Mouse (Mus musculus): ENCODE measurements around the gene Phkg2.

DNA sequence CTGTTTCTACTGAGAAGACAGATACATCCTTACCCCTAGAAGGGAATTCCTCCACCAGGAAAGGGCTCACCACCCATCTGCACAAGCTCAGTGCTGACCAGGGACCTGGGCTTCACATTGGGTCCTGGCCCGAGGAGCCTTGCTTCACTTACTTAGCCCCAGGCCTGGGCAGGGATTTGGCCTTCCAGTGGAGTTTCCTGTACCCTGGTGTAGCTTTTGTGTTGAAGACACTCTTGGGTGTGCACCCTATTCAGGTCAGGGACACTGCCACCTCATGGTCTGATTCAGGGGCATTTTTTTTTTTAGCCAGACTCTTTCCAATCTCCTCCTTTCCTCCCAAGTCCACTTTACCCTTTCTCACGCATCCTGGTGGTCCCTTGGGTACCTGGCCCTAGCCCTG, 29.8 kb downstream of the Phkg2 start:
- TF ChIP-seq POLR2A (IDR thresholded peaks at IDR 0.05; ENCODE audit: insufficient read length, low read depth) (no peak), E2F4 (IDR thresholded peaks at IDR 0.05; ENCODE audit: insufficient read depth) (no peak), CEBPB (IDR thresholded peaks at IDR 0.05; ENCODE audit: insufficient read depth, poor library complexity, severe bottlenecking) (no peak), USF1 (IDR thresholded peaks at IDR 0.05; ENCODE audit: low read depth) (no peak), MYOG (IDR thresholded peaks at IDR 0.05; ENCODE audit: control insufficient read depth in 1 of 3, insufficient read depth in 1 of 3, insufficient read length in 2 of 3, low read depth in 2 of 3) (no peak), POLR2AphosphoS2 (IDR thresholded peaks at IDR 0.05; ENCODE audit: insufficient read length, low read depth) (no peak), MAX (IDR thresholded peaks at IDR 0.05; ENCODE audit: low read depth) (no peak), TCF12 (IDR thresholded peaks at IDR 0.05; ENCODE audit: insufficient read depth, poor library complexity, severe bottlenecking) (no peak), SRF (IDR thresholded peaks at IDR 0.05; ENCODE audit: control insufficient read depth, insufficient read length, low read depth) (no peak), MYOD1 (IDR thresholded peaks at IDR 0.05; ENCODE audit: control insufficient read depth in 1 of 3, insufficient read length in 2 of 3, low read depth in 2 of 3) (no peak), REST (IDR thresholded peaks at IDR 0.05; ENCODE audit: insufficient read depth, insufficient read length) (no peak)
